Comparison of ENCODE assay signal across 17 mouse cellular contexts in the genomic region with DNA sequence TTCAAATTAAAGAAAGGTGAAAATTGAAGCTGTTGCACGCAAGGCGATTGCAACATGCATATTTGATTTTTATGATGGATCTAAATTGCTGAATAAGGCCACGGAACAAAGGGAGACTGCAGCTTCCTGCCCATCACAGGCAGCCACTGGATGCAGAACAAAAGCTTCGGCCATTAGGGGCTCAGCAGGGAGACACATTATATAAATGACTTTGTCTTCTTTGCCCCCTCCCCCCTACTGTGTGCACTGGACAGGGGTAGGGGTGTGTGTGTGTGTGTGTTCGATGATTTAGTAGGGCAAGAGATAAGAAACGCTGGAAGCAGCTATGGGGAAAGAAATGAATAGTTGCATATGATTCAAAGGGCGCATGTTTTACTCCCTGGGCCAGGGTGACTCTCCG.
A peak's percentile ranks its signal among the peaks of the same experiment; 100 is the strongest.
DNase-seq lines count a peak whose midpoint lies in the region; ATAC-seq and TF ChIP-seq lines count a peak whose summit lies in the region.
"Had no signal": no experiment of that assay in that cellular context is flagged by ENCODE, and none has a peak within 500 bp of the region (broad histone marks: within the 10 kb centered on the region; RNA-seq: fewer than 3 reads in every experiment).

No protein-coding gene starts in this region.

- no peaks in the 10 kb centered on the region; the same call in 1 of the 2 replicates for H3K4me1 ChIP-seq in intestine, postnatal 0 days (replicated peaks; ENCODE audit: control insufficient read depth, insufficient read depth, low read length)
- H3K4me1 ChIP-seq in intestine, embryonic 15.5 days (replicated peaks): no peaks in the 10 kb centered on the region
- no peaks in the 10 kb centered on the region for H3K4me1 ChIP-seq in embryonic facial prominence, embryonic 12.5 days
- H3K4me1 ChIP-seq in midbrain, embryonic 12.5 days: peaks cover 5% of the 10 kb centered on the region; the same call in 1 of the 2 replicates
- H3K4me1 ChIP-seq: liver, embryonic 13.5 days had no signal

- H3K4me3 ChIP-seq in intestine, postnatal 0 days (ENCODE audit: low read depth, low read length): no peak overlapping the region
- no peak overlapping the region for H3K4me3 ChIP-seq in intestine, embryonic 15.5 days (replicated peaks)
- no peak overlapping the region for H3K4me3 ChIP-seq in embryonic facial prominence, embryonic 12.5 days
- H3K4me3 ChIP-seq in midbrain, embryonic 12.5 days: no peak overlapping the region
- H3K4me3 ChIP-seq: embryonic facial prominence, embryonic 13.5 days; left cerebral cortex, adult 2 months; liver, embryonic 13.5 days had no signal

- no peaks in the 10 kb centered on the region for H3K9me3 ChIP-seq in intestine, postnatal 0 days (ENCODE audit: control insufficient read depth)
- H3K9me3 ChIP-seq in intestine, embryonic 15.5 days: no peaks in the 10 kb centered on the region
- no peaks in the 10 kb centered on the region for H3K9me3 ChIP-seq in embryonic facial prominence, embryonic 12.5 days
- no peaks in the 10 kb centered on the region for H3K9me3 ChIP-seq in midbrain, embryonic 12.5 days
- H3K9me3 ChIP-seq: embryonic facial prominence, embryonic 13.5 days; liver, embryonic 13.5 days had no signal

- TF ChIP-seq CTCF in intestine, postnatal 0 days (IDR thresholded peaks at IDR 0.05; ENCODE audit: low read depth): no peak

- WGBS in intestine, postnatal 0 days: 46% methylated on average over 8 of the region's 8 CpGs
- WGBS in intestine, embryonic 15.5 days: 41% methylated on average over 8 of the region's 8 CpGs
- 41% methylated on average over 8 of the region's 8 CpGs for WGBS in embryonic facial prominence, embryonic 12.5 days
- 21% methylated on average over 8 of the region's 8 CpGs for WGBS in midbrain, embryonic 12.5 days

- H3K27me3 ChIP-seq in intestine, postnatal 0 days (replicated peaks; ENCODE audit: control insufficient read depth, insufficient read depth, low read length): no peaks in the 10 kb centered on the region
- H3K27me3 ChIP-seq in intestine, embryonic 15.5 days (replicated peaks): no peaks in the 10 kb centered on the region
- no peaks in the 10 kb centered on the region; the same call in 1 of the 2 replicates for H3K27me3 ChIP-seq in embryonic facial prominence, embryonic 12.5 days
- H3K27me3 ChIP-seq in midbrain, embryonic 12.5 days: no peaks in the 10 kb centered on the region
- H3K27me3 ChIP-seq: embryonic facial prominence, embryonic 13.5 days; liver, embryonic 13.5 days had no signal

- no peak for ATAC-seq in intestine, postnatal 0 days
- ATAC-seq in intestine, embryonic 15.5 days: no peak
- ATAC-seq in embryonic facial prominence, embryonic 12.5 days (ENCODE audit: insufficient number of reproducible peaks, insufficient read depth, low FRiP score, low TSS enrichment): no peak
- no peak for ATAC-seq in midbrain, embryonic 12.5 days (ENCODE audit: low FRiP score, low read depth)

- DNase-seq in retina, embryonic 14.5 days (ENCODE audit: low spot score): peak; percentile 80
- no peak for DNase-seq in cerebellum, postnatal 4 days (ENCODE audit: low spot score in 2 of 2)
- no peak for DNase-seq in gastrocnemius, postnatal 25 days
- DNase-seq in gastrocnemius, postnatal 10 days: no peak
- DNase-seq: adrenal gland, postnatal 25 days; B cell, adult 2 months; kidney, postnatal 10 days; liver, embryonic 13.5 days; lung, postnatal 36 days; right cerebral cortex, postnatal 4 days; thymus, postnatal 36 days had no signal

- H3K27ac ChIP-seq in intestine, postnatal 0 days (ENCODE audit: low read depth, low read length): 0 out of 2 replicates have a peak overlapping the region, but pooled peaks have one; percentile 66
- no peak overlapping the region for H3K27ac ChIP-seq in intestine, embryonic 15.5 days
- peak overlapping the region; percentile 41; the same call in 1 of the 2 replicates for H3K27ac ChIP-seq in embryonic facial prominence, embryonic 12.5 days
- H3K27ac ChIP-seq in midbrain, embryonic 12.5 days (replicated peaks): peak overlapping the region; percentile 43
- H3K27ac ChIP-seq: embryonic facial prominence, embryonic 13.5 days; left cerebral cortex, adult 2 months; liver, embryonic 13.5 days had no signal

- no peak overlapping the region for H3K4me2 ChIP-seq in intestine, postnatal 0 days (replicated peaks; ENCODE audit: low read depth)
- no peak overlapping the region for H3K4me2 ChIP-seq in intestine, embryonic 15.5 days (replicated peaks)
- no peak overlapping the region for H3K4me2 ChIP-seq in embryonic facial prominence, embryonic 12.5 days (replicated peaks)
- 0 out of 2 replicates have a peak overlapping the region, but pooled peaks have one; percentile 1 for H3K4me2 ChIP-seq in midbrain, embryonic 12.5 days (replicated peaks)
- H3K4me2 ChIP-seq: embryonic facial prominence, embryonic 13.5 days; liver, embryonic 13.5 days had no signal

- no peaks in the 10 kb centered on the region for H3K36me3 ChIP-seq in intestine, postnatal 0 days (ENCODE audit: control insufficient read depth, insufficient read depth)
- no peaks in the 10 kb centered on the region for H3K36me3 ChIP-seq in intestine, embryonic 15.5 days
- no peaks in the 10 kb centered on the region for H3K36me3 ChIP-seq in embryonic facial prominence, embryonic 12.5 days
- H3K36me3 ChIP-seq in midbrain, embryonic 12.5 days: no peaks in the 10 kb centered on the region
- H3K36me3 ChIP-seq: embryonic facial prominence, embryonic 13.5 days; liver, embryonic 13.5 days had no signal

- H3K9ac ChIP-seq in intestine, postnatal 0 days (ENCODE audit: low read depth, low read length): no peak overlapping the region
- no peak overlapping the region for H3K9ac ChIP-seq in intestine, embryonic 15.5 days
- no peak overlapping the region for H3K9ac ChIP-seq in embryonic facial prominence, embryonic 12.5 days
- H3K9ac ChIP-seq in midbrain, embryonic 12.5 days (replicated peaks): no peak overlapping the region; the same call in 1 of the 2 replicates
- H3K9ac ChIP-seq: embryonic facial prominence, embryonic 13.5 days; liver, embryonic 13.5 days had no signal
